Mouse (Mus musculus) heart, embryonic 11.5 days (tissue): ENCODE measurements around the gene Abi3. TPM values are rescaled to one million over a fixed set of nuclear protein-coding genes. Genes with fewer than 3 reads are reported as not detected.

Experiments
- ATAC-seq: fragments of 200-750 bp; cut with Nextera tagmentation; replicated peaks from 2 replicates; pipeline ENCODE4 v1.8.0; 2017; ENCODE audit warnings: moderate library complexity; ENCODE audit not compliant: insufficient number of reproducible peaks, low FRiP score, low TSS enrichment
- H3K27ac ChIP-seq: fragments of 300-500 bp; sonication (generic); 2 replicates; pipeline ENCODE4 v1.5.1; 2014; ENCODE audit warnings: mild to moderate bottlenecking, low read depth, low read length
- H3K27me3 ChIP-seq: fragments of 300-500 bp; sonication (generic); 2 replicates; pipeline ENCODE4 v1.6.1; 2014; ENCODE audit warnings: mild to moderate bottlenecking, low read length, mixed read lengths; ENCODE audit not compliant: control insufficient read depth, insufficient read depth
- H3K36me3 ChIP-seq: fragments of 300-500 bp; sonication (generic); 2 replicates; pipeline ENCODE4 v1.6.1; 2014; ENCODE audit warnings: mild to moderate bottlenecking, low read length, moderate library complexity, mixed read lengths; ENCODE audit not compliant: control insufficient read depth, insufficient read depth
- H3K4me1 ChIP-seq: fragments of 300-500 bp; sonication (generic); 2 replicates; pipeline ENCODE4 v1.6.1; 2014; ENCODE audit warnings: low read length; ENCODE audit not compliant: control insufficient read depth, insufficient read depth
- H3K4me2 ChIP-seq: fragments of 300-500 bp; sonication (generic); 2 replicates; pipeline ENCODE4 v1.6.1; 2014; ENCODE audit warnings: mild to moderate bottlenecking, moderate library complexity
- H3K4me3 ChIP-seq: fragments of 300-500 bp; sonication (generic); 2 replicates; pipeline ENCODE4 v1.5.1; 2014; ENCODE audit warnings: low read depth, low read length
- H3K9ac ChIP-seq: fragments of 300-500 bp; sonication (generic); 2 replicates; pipeline ENCODE4 v1.6.1; 2014; ENCODE audit warnings: mild to moderate bottlenecking, low read depth, low read length, moderate library complexity
- H3K9me3 ChIP-seq: fragments of 300-500 bp; sonication (generic); replicated peaks from 2 replicates; pipeline ENCODE4 v1.6.1; 2016; ENCODE audit warnings: low read length; ENCODE audit not compliant: control insufficient read depth
- WGBS: fragments of 180-500 bp; shearing (Covaris S2); extraction: QIAGEN DNeasy Blood & Tissue Kit; methylation state at CpG from one replicate; pipeline ENCODE4 v1.1.7; 2014; ENCODE audit not compliant: insufficient replicate concordance; 5-methylcytosine and 5-hydroxymethylcytosine counted together
- polyA plus RNA-seq: library from polyadenylated mRNA; unstranded; fragments of >200 nt; fragmentation: Nextera tagmentation; extraction: Ambion mirVana; gene quantifications from 2 replicates; pipeline ENCODE4 v1.2.1, GENCODE M21; 2014

Gene Abi3
- polyA plus RNA-seq, 1 experiment from 2014 or later: 11.5 TPM

DNA sequence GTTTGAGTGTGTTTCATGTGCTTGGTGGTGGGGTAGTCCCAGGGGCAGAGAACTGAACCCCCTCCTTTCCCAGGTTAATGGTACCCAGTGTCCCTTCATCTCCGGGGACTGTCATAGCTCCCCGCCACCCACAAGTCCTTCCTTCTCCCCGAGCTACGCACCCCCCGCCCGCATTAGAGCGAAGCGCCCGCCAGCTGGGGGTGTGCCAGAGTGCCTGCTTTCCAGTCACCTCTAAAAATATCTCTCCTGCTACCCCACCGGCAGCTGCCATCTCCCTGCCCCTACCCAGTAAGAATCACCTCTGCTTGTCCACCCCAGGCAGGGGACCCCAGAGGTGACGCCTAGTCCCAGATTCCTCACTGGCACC lies 17.4 kb downstream of the Abi3 start:
- Histone ChIP-seq H3K9me3 (no peaks in the 10 kb centered on the region), H3K27ac (no peak overlapping the region), H3K9ac (peak overlapping the region; percentile 78), H3K4me1 (peaks cover 14% of the 10 kb centered on the region), H3K4me3 (peak overlapping the region; percentile 58), H3K27me3 (peaks cover 28% of the 10 kb centered on the region), H3K4me2 (peak overlapping the region; percentile 100), H3K36me3 (no peaks in the 10 kb centered on the region)
- 1% methylated on average over 11 of the region's 11 CpGs for WGBS
- ATAC-seq: peak; percentile 5; the same call in 1 of the 2 replicates

- Histone ChIP-seq H3K9me3 (no peaks in the 10 kb centered on the region), H3K4me2 (peak within 1 kb of the TSS; percentile 100), H3K27ac (no peak within 1 kb of the TSS), H3K4me3 (peak within 1 kb of the TSS; percentile 58), H3K27me3 (peaks cover 22% of the 10 kb centered on the region), H3K9ac (peak within 1 kb of the TSS; percentile 78), H3K36me3 (no peaks in the 10 kb centered on the region), H3K4me1 (peaks cover 11% of the 10 kb centered on the region)
- under 1% methylated on average over 74 of the region's 78 CpGs for WGBS
- ATAC-seq: peak; percentile 94
These were observed 18.0 kb downstream of the Abi3 start, which contains the start of gene Phospho1 for GRCm38 (mm10) chr11:95824071-95824876. TSS of gene Phospho1 (plus strand) at chr11:95824499.

GRCm38 (mm10) chr11:95822437-95822836 lies 19.8 kb downstream of the Abi3 start:
- H3K9me3 ChIP-seq: no peaks in the 10 kb centered on the region
- peaks cover 11% of the 10 kb centered on the region for H3K4me1 ChIP-seq
- H3K27me3 ChIP-seq: peaks cover 7% of the 10 kb centered on the region; the same call in 1 of the 2 replicates
- WGBS: 91% methylated on average over 4 of the region's 4 CpGs
- no peak overlapping the region for H3K9ac ChIP-seq
- H3K36me3 ChIP-seq: no peaks in the 10 kb centered on the region
- ATAC-seq: no peak
- no peak overlapping the region for H3K27ac ChIP-seq
- H3K4me3 ChIP-seq: no peak overlapping the region
- H3K4me2 ChIP-seq: no peak overlapping the region

- Histone ChIP-seq H3K4me2 (no peak overlapping the region), H3K4me3 (no peak overlapping the region), H3K36me3 (no peaks in the 10 kb centered on the region), H3K4me1 (peaks cover 11% of the 10 kb centered on the region), H3K27me3 (peaks cover 7% of the 10 kb centered on the region; the same call in 1 of the 2 replicates), H3K9ac (no peak overlapping the region), H3K9me3 (no peaks in the 10 kb centered on the region), H3K27ac (no peak overlapping the region)
- WGBS: 82% methylated on average over 3 of the region's 3 CpGs
- no peak for ATAC-seq
These were observed 20.8 kb downstream of the Abi3 start for GRCm38 (mm10) chr11:95821511-95821910.

- 75% methylated on average over 8 of the region's 8 CpGs for WGBS
- Histone ChIP-seq H3K36me3 (no peaks in the 10 kb centered on the region), H3K27me3 (0 out of 2 replicates have a peak, but pooled peaks cover 4% of the 10 kb centered on the region), H3K4me2 (no peak overlapping the region), H3K4me3 (no peak overlapping the region), H3K4me1 (0 out of 2 replicates have a peak, but pooled peaks cover 3% of the 10 kb centered on the region), H3K27ac (no peak overlapping the region), H3K9ac (no peak overlapping the region), H3K9me3 (no peaks in the 10 kb centered on the region)
- ATAC-seq: no peak
These were observed 23.1 kb downstream of the Abi3 start for GRCm38 (mm10) chr11:95819138-95819537.

GRCm38 (mm10) chr11:95815412-95815811 lies 26.9 kb downstream of the Abi3 start:
- WGBS: 73% methylated on average over 9 of the region's 9 CpGs
- no peak for ATAC-seq
- H3K9me3 ChIP-seq: no peaks in the 10 kb centered on the region
- no peaks in the 10 kb centered on the region for H3K36me3 ChIP-seq
- H3K4me2 ChIP-seq: no peak overlapping the region
- H3K4me3 ChIP-seq: no peak overlapping the region
- H3K27ac ChIP-seq: no peak overlapping the region
- H3K9ac ChIP-seq: no peak overlapping the region
- H3K4me1 ChIP-seq: no peaks in the 10 kb centered on the region
- no peaks in the 10 kb centered on the region for H3K27me3 ChIP-seq

- no peak overlapping the region for H3K27ac ChIP-seq
- no peak overlapping the region for H3K4me2 ChIP-seq
- no peaks in the 10 kb centered on the region for H3K36me3 ChIP-seq
- 78% methylated on average over 5 of the region's 5 CpGs for WGBS
- no peaks in the 10 kb centered on the region for H3K9me3 ChIP-seq
- H3K4me1 ChIP-seq: no peaks in the 10 kb centered on the region
- no peak overlapping the region for H3K9ac ChIP-seq
- no peak for ATAC-seq
- H3K27me3 ChIP-seq: no peaks in the 10 kb centered on the region
- no peak overlapping the region for H3K4me3 ChIP-seq
These were observed 27.4 kb downstream of the Abi3 start for GRCm38 (mm10) chr11:95814857-95815256.

DNA sequence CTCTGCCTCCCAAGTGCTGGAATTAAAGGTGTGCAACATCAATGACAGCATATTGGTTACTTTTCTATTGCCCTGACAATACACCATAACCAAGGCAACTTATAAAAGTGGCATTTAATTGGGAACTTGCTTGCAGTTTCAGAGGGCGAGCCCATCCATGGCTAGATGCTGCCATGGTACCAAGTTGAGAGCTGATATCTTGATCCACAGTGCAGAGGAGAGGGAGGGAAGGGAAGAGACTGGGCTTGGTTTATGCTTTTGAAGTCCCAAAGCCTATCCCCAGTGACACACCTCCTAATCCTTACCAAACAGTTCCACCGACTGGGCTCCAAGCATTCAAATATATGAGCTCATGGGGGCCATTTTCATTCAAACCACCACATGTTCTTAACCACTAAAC lies 28.2 kb downstream of the Abi3 start:
- Histone ChIP-seq H3K27me3 (no peaks in the 10 kb centered on the region), H3K9ac (no peak overlapping the region), H3K4me2 (no peak overlapping the region), H3K4me1 (no peaks in the 10 kb centered on the region), H3K4me3 (no peak overlapping the region), H3K36me3 (no peaks in the 10 kb centered on the region), H3K9me3 (no peaks in the 10 kb centered on the region), H3K27ac (no peak overlapping the region)
- 81% methylated on average over 2 of the region's 2 CpGs for WGBS
- no peak for ATAC-seq

DNA sequence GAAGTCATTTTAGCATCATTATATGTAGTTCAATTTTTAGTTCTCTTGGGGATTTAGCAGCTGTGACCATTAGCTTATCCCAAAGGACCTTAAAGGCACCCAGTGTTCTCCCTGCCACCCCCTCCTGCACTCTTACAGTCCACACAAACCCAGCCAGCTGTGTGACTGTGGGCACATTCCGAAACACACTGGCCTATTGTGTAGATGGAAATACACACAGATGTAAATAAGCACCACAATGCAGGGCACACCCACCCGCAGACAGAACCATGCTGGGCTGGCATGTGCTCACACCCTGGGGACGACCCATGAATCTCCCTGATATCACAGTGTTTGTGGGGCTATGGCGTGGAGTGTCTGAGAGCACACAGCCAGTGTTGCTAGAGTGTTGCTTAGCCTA lies 30.1 kb downstream of the Abi3 start:
- no peaks in the 10 kb centered on the region for H3K9me3 ChIP-seq
- H3K27ac ChIP-seq: no peak overlapping the region
- WGBS: 76% methylated on average over 4 of the region's 4 CpGs
- no peaks in the 10 kb centered on the region for H3K27me3 ChIP-seq
- H3K4me1 ChIP-seq: no peaks in the 10 kb centered on the region
- no peak overlapping the region for H3K9ac ChIP-seq
- no peak overlapping the region for H3K4me3 ChIP-seq
- H3K36me3 ChIP-seq: no peaks in the 10 kb centered on the region
- ATAC-seq: no peak
- H3K4me2 ChIP-seq: no peak overlapping the region
